Comparison of ENCODE assay signal across 13 mouse cellular contexts in the genomic region with DNA sequence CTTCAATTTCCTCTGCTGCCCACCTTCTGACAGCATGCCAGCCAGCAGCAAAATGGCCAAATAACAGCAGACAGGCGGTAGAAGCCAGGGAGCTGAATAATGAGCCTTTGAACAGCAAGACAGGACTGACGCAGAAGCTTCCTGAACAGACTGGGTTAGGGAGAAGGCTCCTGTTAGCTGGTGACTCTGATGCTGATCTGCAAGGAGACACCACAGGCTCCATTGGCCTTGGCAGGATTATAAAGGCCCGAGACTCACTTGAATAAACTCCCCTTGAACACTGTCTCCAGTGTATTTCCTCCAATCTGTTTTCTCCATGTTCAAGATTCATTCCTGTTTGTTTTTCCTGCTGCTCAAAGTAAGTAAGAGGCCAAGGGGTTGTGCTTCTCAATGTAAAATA.
A peak's percentile ranks its signal among the peaks of the same experiment; 100 is the strongest.
DNase-seq lines count a peak whose midpoint lies in the region; ATAC-seq and TF ChIP-seq lines count a peak whose summit lies in the region.
"Had no signal": no experiment of that assay in that cellular context is flagged by ENCODE, and none has a peak within 500 bp of the region (broad histone marks: within the 10 kb centered on the region; RNA-seq: fewer than 3 reads in every experiment).

No protein-coding gene starts in this region.

- no peak overlapping the region for H3K4me2 ChIP-seq in hindbrain, embryonic 13.5 days
- H3K4me2 ChIP-seq in hindbrain, embryonic 12.5 days (replicated peaks): no peak overlapping the region
- H3K4me2 ChIP-seq in lung, embryonic 16.5 days (ENCODE audit: low read depth, low read length): no peak overlapping the region
- no peak overlapping the region for H3K4me2 ChIP-seq in forebrain, postnatal 0 days (ENCODE audit: low read depth)
- no peak overlapping the region for H3K4me2 ChIP-seq in midbrain, postnatal 0 days (ENCODE audit: low read depth, low read length, poor library complexity, severe bottlenecking)
- H3K4me2 ChIP-seq: embryonic facial prominence, embryonic 15.5 days; limb, embryonic 12.5 days; liver, embryonic 15.5 days had no signal

- H3K36me3 ChIP-seq in hindbrain, embryonic 13.5 days: no peaks in the 10 kb centered on the region
- no peaks in the 10 kb centered on the region for H3K36me3 ChIP-seq in hindbrain, embryonic 12.5 days
- H3K36me3 ChIP-seq in lung, embryonic 16.5 days (ENCODE audit: control insufficient read depth, insufficient read depth, low read length): no peaks in the 10 kb centered on the region
- no peaks in the 10 kb centered on the region for H3K36me3 ChIP-seq in forebrain, postnatal 0 days (ENCODE audit: insufficient read depth)
- H3K36me3 ChIP-seq in midbrain, postnatal 0 days (ENCODE audit: insufficient read depth, low read length): no peaks in the 10 kb centered on the region
- H3K36me3 ChIP-seq: embryonic facial prominence, embryonic 15.5 days; limb, embryonic 12.5 days; liver, embryonic 15.5 days had no signal

- H3K4me1 ChIP-seq in hindbrain, embryonic 13.5 days (replicated peaks): 0 out of 2 replicates have a peak, but pooled peaks cover 3% of the 10 kb centered on the region
- H3K4me1 ChIP-seq in hindbrain, embryonic 12.5 days: no peaks in the 10 kb centered on the region; the same call in 1 of the 2 replicates
- no peaks in the 10 kb centered on the region for H3K4me1 ChIP-seq in lung, embryonic 16.5 days (replicated peaks; ENCODE audit: control insufficient read depth, insufficient read depth, low read length)
- H3K4me1 ChIP-seq in forebrain, postnatal 0 days (ENCODE audit: insufficient read depth): no peaks in the 10 kb centered on the region
- H3K4me1 ChIP-seq in midbrain, postnatal 0 days (ENCODE audit: insufficient read depth, low read length): no peaks in the 10 kb centered on the region
- H3K4me1 ChIP-seq: embryonic facial prominence, embryonic 15.5 days; limb, embryonic 12.5 days; liver, embryonic 15.5 days had no signal

- no peak for DNase-seq in lung, adult 18-20 months
- DNase-seq in forebrain, postnatal 0 days: peak; percentile 13
- DNase-seq in midbrain, postnatal 0 days (ENCODE audit: low spot score): peak; percentile 43
- DNase-seq: cerebellum, adult 9-10 months; kidney, postnatal 4 days; thymus, adult 18-20 months had no signal

- WGBS in hindbrain, embryonic 13.5 days: 46% methylated on average over 3 of the region's 3 CpGs
- WGBS in hindbrain, embryonic 12.5 days: 33% methylated on average over 3 of the region's 3 CpGs
- 26% methylated on average over 3 of the region's 3 CpGs for WGBS in lung, embryonic 16.5 days
- 15% methylated on average over 3 of the region's 3 CpGs for WGBS in forebrain, postnatal 0 days
- 33% methylated on average over 3 of the region's 3 CpGs for WGBS in midbrain, postnatal 0 days

- peak; percentile 46; the same call in 1 of the 2 replicates for ATAC-seq in hindbrain, embryonic 13.5 days (ENCODE audit: low FRiP score)
- no peak for ATAC-seq in hindbrain, embryonic 12.5 days (ENCODE audit: low FRiP score)
- peak; percentile 34; the same call in 1 of the 2 replicates for ATAC-seq in lung, embryonic 16.5 days (ENCODE audit: low read depth)
- peak; percentile 53 for ATAC-seq in forebrain, postnatal 0 days
- no peak for ATAC-seq in midbrain, postnatal 0 days (ENCODE audit: low FRiP score)
- no peak for ATAC-seq in CD4-positive, CD25-positive, alpha-beta regulatory T cell, adult 4 months

- H3K4me3 ChIP-seq in hindbrain, embryonic 13.5 days: no peak overlapping the region
- H3K4me3 ChIP-seq in hindbrain, embryonic 12.5 days: no peak overlapping the region
- no peak overlapping the region for H3K4me3 ChIP-seq in lung, embryonic 16.5 days (ENCODE audit: low read length)
- H3K4me3 ChIP-seq in forebrain, postnatal 0 days (ENCODE audit: low read depth, low read length): no peak overlapping the region
- H3K4me3 ChIP-seq in midbrain, postnatal 0 days (ENCODE audit: low read depth, low read length): no peak overlapping the region
- H3K4me3 ChIP-seq: embryonic facial prominence, embryonic 15.5 days; limb, embryonic 12.5 days; liver, embryonic 15.5 days had no signal

- no peak overlapping the region for H3K9ac ChIP-seq in hindbrain, embryonic 13.5 days
- H3K9ac ChIP-seq in hindbrain, embryonic 12.5 days: no peak overlapping the region
- no peak overlapping the region for H3K9ac ChIP-seq in lung, embryonic 16.5 days (ENCODE audit: low read length)
- no peak overlapping the region for H3K9ac ChIP-seq in forebrain, postnatal 0 days
- no peak overlapping the region for H3K9ac ChIP-seq in midbrain, postnatal 0 days (replicated peaks; ENCODE audit: low read length, poor library complexity, severe bottlenecking)
- H3K9ac ChIP-seq: embryonic facial prominence, embryonic 15.5 days; limb, embryonic 12.5 days; liver, embryonic 15.5 days had no signal

- 0 out of 2 replicates have a peak overlapping the region, but pooled peaks have one; percentile 23 for H3K27ac ChIP-seq in hindbrain, embryonic 13.5 days
- H3K27ac ChIP-seq in hindbrain, embryonic 12.5 days: no peak overlapping the region
- no peak overlapping the region for H3K27ac ChIP-seq in lung, embryonic 16.5 days (ENCODE audit: low read length)
- H3K27ac ChIP-seq in forebrain, postnatal 0 days (ENCODE audit: low read depth, low read length): no peak overlapping the region
- no peak overlapping the region for H3K27ac ChIP-seq in midbrain, postnatal 0 days (ENCODE audit: low read depth, low read length)
- H3K27ac ChIP-seq: embryonic facial prominence, embryonic 15.5 days; limb, embryonic 12.5 days; liver, embryonic 15.5 days had no signal

- no peaks in the 10 kb centered on the region for H3K9me3 ChIP-seq in hindbrain, embryonic 13.5 days
- no peaks in the 10 kb centered on the region for H3K9me3 ChIP-seq in hindbrain, embryonic 12.5 days (replicated peaks)
- H3K9me3 ChIP-seq in lung, embryonic 16.5 days (ENCODE audit: control insufficient read depth, low read length): no peaks in the 10 kb centered on the region
- H3K9me3 ChIP-seq in forebrain, postnatal 0 days (ENCODE audit: low read length): no peaks in the 10 kb centered on the region
- H3K9me3 ChIP-seq in midbrain, postnatal 0 days (ENCODE audit: low read length): no peaks in the 10 kb centered on the region
- H3K9me3 ChIP-seq: embryonic facial prominence, embryonic 15.5 days; limb, embryonic 12.5 days; liver, embryonic 15.5 days had no signal

- no peaks in the 10 kb centered on the region for H3K27me3 ChIP-seq in hindbrain, embryonic 13.5 days
- no peaks in the 10 kb centered on the region for H3K27me3 ChIP-seq in hindbrain, embryonic 12.5 days
- H3K27me3 ChIP-seq in lung, embryonic 16.5 days (ENCODE audit: control insufficient read depth, insufficient read depth, low read depth, low read length): no peaks in the 10 kb centered on the region
- no peaks in the 10 kb centered on the region for H3K27me3 ChIP-seq in forebrain, postnatal 0 days (ENCODE audit: insufficient read depth, low read length)
- no peaks in the 10 kb centered on the region for H3K27me3 ChIP-seq in midbrain, postnatal 0 days (ENCODE audit: insufficient read depth, low read length)
- H3K27me3 ChIP-seq: embryonic facial prominence, embryonic 15.5 days; limb, embryonic 12.5 days; liver, embryonic 15.5 days had no signal

- TF ChIP-seq CTCF in forebrain, postnatal 0 days (IDR thresholded peaks at IDR 0.05; ENCODE audit: low read depth): no peak
- no peak for TF ChIP-seq CTCF in midbrain, postnatal 0 days (IDR thresholded peaks at IDR 0.05)

Comparison
In these comparisons a context has a peak if more than half of its experiments do, and no peak if none do; other contexts are left out.
1. ATAC-seq: peak in hindbrain, embryonic 13.5 days (single experiment), lung, embryonic 16.5 days (single experiment) and forebrain, postnatal 0 days (single experiment); none in hindbrain, embryonic 12.5 days (single experiment), midbrain, postnatal 0 days (single experiment) and CD4-positive, CD25-positive, alpha-beta regulatory T cell, adult 4 months (single experiment).
2. DNase-seq: peak in forebrain, postnatal 0 days (single experiment) and midbrain, postnatal 0 days (single experiment); none in lung, adult 18-20 months (0 of 2).